Mouse (Mus musculus) hindbrain, embryonic 13.5 days (tissue): ENCODE measurements at regions not wholly inside any gene's neighbourhood (a gene's known extent, or its start where the extent isn't known, plus 50 kb on each side); places are given as distances from the start of the nearest gene placed in this dataset.

Experiments
- ATAC-seq: fragments of 200-750 bp; cut with Nextera tagmentation; 2 replicates; pipeline ENCODE4 v1.8.0; 2017; ENCODE audit warnings: moderate TSS enrichment; ENCODE audit not compliant: low FRiP score
- H3K27ac ChIP-seq: fragments of 300-500 bp; sonication (generic); 2 replicates; pipeline ENCODE4 v1.5.1; 2015; ENCODE audit warnings: inconsistent platforms, mild to moderate bottlenecking, moderate library complexity
- H3K27me3 ChIP-seq: fragments of 300-500 bp; sonication (generic); 2 replicates; pipeline ENCODE4 v1.6.1; 2015; ENCODE audit warnings: mild to moderate bottlenecking, inconsistent platforms
- H3K36me3 ChIP-seq: fragments of 300-500 bp; sonication (generic); 2 replicates; pipeline ENCODE4 v1.6.1; 2015; ENCODE audit warnings: mild to moderate bottlenecking, inconsistent platforms
- H3K4me1 ChIP-seq: fragments of 300-500 bp; sonication (generic); replicated peaks from 2 replicates; pipeline ENCODE4 v1.6.1; 2015; ENCODE audit warnings: inconsistent platforms
- H3K4me2 ChIP-seq: fragments of 300-500 bp; sonication (generic); 2 replicates; pipeline ENCODE4 v1.6.1; 2015; ENCODE audit warnings: inconsistent platforms, mild to moderate bottlenecking, moderate library complexity
- H3K4me3 ChIP-seq: fragments of 300-500 bp; sonication (generic); 2 replicates; pipeline ENCODE4 v1.5.1; 2015; ENCODE audit warnings: mild to moderate bottlenecking, inconsistent platforms
- H3K9ac ChIP-seq: fragments of 300-500 bp; sonication (generic); 2 replicates; pipeline ENCODE4 v1.6.1; 2015; ENCODE audit warnings: mild to moderate bottlenecking, inconsistent platforms
- H3K9me3 ChIP-seq: fragments of 300-500 bp; sonication (generic); 2 replicates; pipeline ENCODE4 v1.6.1; 2016; ENCODE audit warnings: inconsistent platforms
- WGBS: fragments of 180-500 bp; shearing (Covaris S2); methylation state at CpG from one replicate; pipeline ENCODE4 v1.1.7; 2015; 5-methylcytosine and 5-hydroxymethylcytosine counted together

DNA sequence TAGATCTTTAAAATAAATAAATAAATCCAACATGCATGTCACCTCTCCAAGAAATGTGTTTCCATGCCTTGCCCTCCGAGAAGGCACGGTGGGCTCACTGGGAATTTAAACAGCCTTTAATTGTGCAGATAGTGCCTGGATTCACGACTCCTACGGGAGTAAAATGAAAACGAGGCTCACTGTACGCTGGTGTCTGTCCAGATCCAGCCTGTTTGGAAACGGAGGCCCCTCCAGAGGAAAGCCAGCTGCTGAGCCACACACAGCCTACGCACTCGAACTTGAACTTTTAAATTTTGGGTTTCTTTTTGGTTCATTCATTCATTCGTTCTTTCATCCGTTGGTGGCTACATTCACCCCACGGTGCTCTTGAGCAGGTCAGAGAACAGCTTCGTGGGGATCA lies 175.1 kb upstream of the Dyrk2 start:
- Histone ChIP-seq H3K4me1 (no peaks in the 10 kb centered on the region), H3K36me3 (no peaks in the 10 kb centered on the region), H3K4me3 (no peak overlapping the region), H3K9me3 (no peaks in the 10 kb centered on the region), H3K9ac (no peak overlapping the region), H3K27ac (no peak overlapping the region), H3K27me3 (no peaks in the 10 kb centered on the region), H3K4me2 (no peak overlapping the region)
- no peak for ATAC-seq
- 89% methylated on average over 13 of the region's 13 CpGs for WGBS

DNA sequence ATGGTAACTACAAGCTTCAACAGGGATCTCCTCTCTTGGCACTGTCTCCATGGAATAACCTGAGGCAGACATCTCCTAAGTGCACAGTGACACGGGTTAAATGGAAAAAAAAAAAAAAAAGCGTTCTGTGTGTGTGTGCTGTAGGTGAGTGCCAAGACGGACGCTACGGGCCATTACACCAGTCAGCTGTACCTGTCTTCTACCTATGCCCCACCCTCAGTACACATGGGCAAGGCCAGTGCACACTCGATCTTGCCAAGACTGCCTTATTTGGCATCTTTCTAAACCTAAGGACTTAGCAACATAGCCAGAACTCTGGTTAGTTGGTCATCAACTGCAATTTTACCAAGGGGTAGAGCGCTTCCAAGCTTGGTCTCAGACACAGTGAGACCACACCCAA lies 173.1 kb upstream of the Dyrk2 start:
- no peak for ATAC-seq
- H3K9me3 ChIP-seq, result no peaks in the 10 kb centered on the region
- no peak overlapping the region for H3K27ac ChIP-seq
- no peak overlapping the region for H3K4me3 ChIP-seq
- no peak overlapping the region for H3K4me2 ChIP-seq
- H3K36me3 ChIP-seq, result no peaks in the 10 kb centered on the region
- H3K4me1 ChIP-seq, result no peaks in the 10 kb centered on the region
- WGBS, result 96% methylated on average over 7 of the region's 7 CpGs
- H3K9ac ChIP-seq, result no peak overlapping the region
- H3K27me3 ChIP-seq, result no peaks in the 10 kb centered on the region

DNA sequence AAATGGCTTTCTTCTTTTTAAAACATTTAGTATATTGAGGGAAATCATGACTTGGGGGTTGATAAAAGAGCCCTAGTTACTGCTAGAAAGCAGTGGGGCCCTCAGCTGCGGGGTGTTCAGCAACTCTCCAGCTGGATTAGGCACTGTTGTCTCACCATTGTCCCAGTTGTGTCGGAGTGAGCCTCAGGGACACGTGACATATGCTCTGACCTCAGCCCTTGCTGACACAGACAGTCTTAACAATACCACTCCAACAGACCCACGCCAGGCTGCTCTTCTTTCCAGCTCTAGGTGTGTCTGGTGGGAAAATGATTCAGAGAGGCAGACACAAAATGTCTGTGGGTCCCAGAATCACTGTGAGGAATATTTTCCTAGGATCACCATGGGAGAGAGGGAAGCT lies 170.2 kb upstream of the Dyrk2 start:
- Histone ChIP-seq H3K36me3 (no peaks in the 10 kb centered on the region), H3K9me3 (no peaks in the 10 kb centered on the region), H3K4me2 (no peak overlapping the region), H3K4me3 (no peak overlapping the region), H3K9ac (no peak overlapping the region), H3K27me3 (no peaks in the 10 kb centered on the region), H3K4me1 (no peaks in the 10 kb centered on the region), H3K27ac (no peak overlapping the region)
- WGBS, result 17% methylated on average over 4 of the region's 4 CpGs
- ATAC-seq, result no peak

DNA sequence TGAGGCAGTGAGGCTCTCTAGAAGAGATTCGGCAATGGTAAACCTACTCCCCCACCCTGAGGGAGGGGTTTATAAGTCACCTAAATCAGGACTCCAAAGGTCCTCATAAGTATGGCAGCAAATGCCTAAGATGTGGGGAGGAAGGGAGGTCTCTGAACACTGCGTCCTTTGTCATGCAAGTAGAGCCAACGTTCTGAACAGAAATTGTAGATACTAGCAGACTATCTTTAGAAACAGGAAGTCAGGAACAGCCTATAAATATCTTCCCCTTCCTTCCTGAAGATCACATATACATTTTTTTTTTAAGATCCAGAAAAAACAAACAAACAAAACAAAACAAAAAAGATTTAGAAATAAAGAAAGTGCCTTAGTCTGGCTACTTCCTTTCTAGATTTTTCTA lies 169.7 kb upstream of the Dyrk2 start:
- no peak overlapping the region for H3K4me2 ChIP-seq
- H3K4me3 ChIP-seq, result no peak overlapping the region
- no peaks in the 10 kb centered on the region for H3K4me1 ChIP-seq
- no peaks in the 10 kb centered on the region for H3K9me3 ChIP-seq
- H3K27me3 ChIP-seq, result no peaks in the 10 kb centered on the region
- 68% methylated on average over 3 of the region's 3 CpGs for WGBS
- H3K36me3 ChIP-seq, result no peaks in the 10 kb centered on the region
- H3K27ac ChIP-seq, result no peak overlapping the region
- no peak overlapping the region for H3K9ac ChIP-seq
- no peak for ATAC-seq

DNA sequence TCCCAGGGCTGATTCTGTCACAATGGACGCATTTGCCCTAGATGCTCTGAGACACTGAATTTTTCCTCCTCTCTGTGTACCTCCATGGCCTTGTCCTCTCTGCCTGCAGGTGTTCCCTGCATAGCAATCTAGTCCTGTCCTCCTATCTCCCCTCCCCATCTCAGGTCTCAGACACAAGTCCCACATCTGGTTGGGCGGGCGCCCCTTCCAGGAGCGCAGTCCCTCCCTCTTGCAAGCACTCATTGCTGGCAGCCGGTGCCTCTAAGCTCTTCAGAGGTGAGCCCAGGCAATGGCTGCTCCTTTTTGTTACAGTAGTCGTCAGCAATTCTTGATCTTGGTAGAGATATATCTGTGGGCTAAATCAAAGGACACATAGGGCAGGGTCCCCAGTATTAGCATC lies 169.0 kb upstream of the Dyrk2 start:
- no peak overlapping the region for H3K4me3 ChIP-seq
- no peaks in the 10 kb centered on the region for H3K4me1 ChIP-seq
- WGBS, result 88% methylated on average over 6 of the region's 6 CpGs
- no peaks in the 10 kb centered on the region for H3K27me3 ChIP-seq
- no peaks in the 10 kb centered on the region for H3K9me3 ChIP-seq
- ATAC-seq, result no peak
- H3K9ac ChIP-seq, result no peak overlapping the region
- H3K4me2 ChIP-seq, result no peak overlapping the region
- H3K36me3 ChIP-seq, result no peaks in the 10 kb centered on the region
- H3K27ac ChIP-seq, result no peak overlapping the region

DNA sequence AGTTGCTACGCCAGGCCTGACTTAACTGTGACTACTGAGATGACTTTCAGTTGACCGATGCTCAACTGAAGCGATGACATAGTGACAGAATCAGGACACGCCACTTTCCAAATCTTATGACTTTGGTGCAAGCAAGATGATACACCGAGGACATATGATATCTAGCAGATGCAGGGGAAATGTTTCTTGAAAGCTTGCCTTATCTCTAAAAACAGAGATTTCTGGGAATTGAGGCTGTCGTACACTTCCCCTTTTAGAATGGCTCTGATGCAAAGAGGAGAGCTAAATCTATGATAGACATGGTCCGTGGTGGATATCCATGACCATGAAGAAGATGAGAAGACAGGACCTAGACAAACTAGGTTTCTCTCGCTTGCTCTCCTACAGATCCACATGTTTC lies 167.8 kb upstream of the Dyrk2 start:
- H3K9ac ChIP-seq, result no peak overlapping the region
- WGBS, result 96% methylated on average over 8 of the region's 8 CpGs
- H3K36me3 ChIP-seq, result no peaks in the 10 kb centered on the region
- H3K4me2 ChIP-seq, result no peak overlapping the region
- H3K27me3 ChIP-seq, result no peaks in the 10 kb centered on the region
- H3K9me3 ChIP-seq, result no peaks in the 10 kb centered on the region
- H3K27ac ChIP-seq, result no peak overlapping the region
- no peak overlapping the region for H3K4me3 ChIP-seq
- no peaks in the 10 kb centered on the region for H3K4me1 ChIP-seq
- no peak for ATAC-seq

DNA sequence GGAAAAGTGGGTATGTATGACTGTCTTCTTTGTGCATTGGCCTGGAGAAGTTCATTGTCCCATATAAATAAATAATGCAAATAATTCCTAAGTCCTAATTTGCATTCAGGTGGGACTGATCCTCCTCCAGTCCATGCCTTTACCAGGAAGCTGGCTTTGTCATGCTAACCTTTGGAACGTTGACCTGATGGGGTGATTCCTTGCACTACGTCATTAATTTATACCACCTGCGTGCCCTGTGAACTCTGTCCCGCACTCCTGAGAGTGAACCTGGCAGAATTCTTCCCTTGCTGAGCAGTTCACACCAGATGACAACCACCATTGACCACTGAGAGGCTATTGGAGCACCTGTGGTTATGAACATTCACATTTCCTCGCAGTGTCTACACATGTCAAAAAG lies 165.9 kb upstream of the Dyrk2 start:
- Histone ChIP-seq H3K27me3 (no peaks in the 10 kb centered on the region), H3K27ac (no peak overlapping the region), H3K36me3 (no peaks in the 10 kb centered on the region), H3K4me3 (no peak overlapping the region), H3K9ac (no peak overlapping the region), H3K9me3 (no peaks in the 10 kb centered on the region), H3K4me1 (no peaks in the 10 kb centered on the region), H3K4me2 (no peak overlapping the region)
- no peak for ATAC-seq
- 90% methylated on average over 5 of the region's 5 CpGs for WGBS

DNA sequence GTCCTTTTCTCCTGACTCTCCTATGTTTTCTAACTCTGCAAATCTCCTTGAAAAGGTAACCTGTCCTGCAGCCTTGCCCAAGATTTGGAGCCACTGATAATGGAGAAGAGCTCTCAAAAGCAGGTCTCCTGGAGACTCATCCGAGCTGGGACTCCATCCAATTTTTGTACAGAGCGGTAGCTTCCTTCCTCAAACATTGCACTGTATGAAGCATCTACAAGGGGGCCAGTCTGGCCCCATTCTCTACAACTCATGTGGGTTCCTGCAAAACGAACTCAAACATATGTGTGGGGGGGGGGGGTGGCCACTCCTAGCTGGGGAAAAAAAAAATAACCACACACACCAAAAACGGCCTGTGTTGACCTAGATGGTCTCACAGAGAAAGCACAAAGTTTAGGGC lies 164.4 kb upstream of the Dyrk2 start:
- H3K27ac ChIP-seq, result no peak overlapping the region
- no peak overlapping the region for H3K4me2 ChIP-seq
- H3K27me3 ChIP-seq, result no peaks in the 10 kb centered on the region
- H3K36me3 ChIP-seq, result no peaks in the 10 kb centered on the region
- ATAC-seq, result no peak
- H3K4me1 ChIP-seq, result no peaks in the 10 kb centered on the region
- no peaks in the 10 kb centered on the region for H3K9me3 ChIP-seq
- 86% methylated on average over 4 of the region's 4 CpGs for WGBS
- H3K9ac ChIP-seq, result no peak overlapping the region
- H3K4me3 ChIP-seq, result no peak overlapping the region

DNA sequence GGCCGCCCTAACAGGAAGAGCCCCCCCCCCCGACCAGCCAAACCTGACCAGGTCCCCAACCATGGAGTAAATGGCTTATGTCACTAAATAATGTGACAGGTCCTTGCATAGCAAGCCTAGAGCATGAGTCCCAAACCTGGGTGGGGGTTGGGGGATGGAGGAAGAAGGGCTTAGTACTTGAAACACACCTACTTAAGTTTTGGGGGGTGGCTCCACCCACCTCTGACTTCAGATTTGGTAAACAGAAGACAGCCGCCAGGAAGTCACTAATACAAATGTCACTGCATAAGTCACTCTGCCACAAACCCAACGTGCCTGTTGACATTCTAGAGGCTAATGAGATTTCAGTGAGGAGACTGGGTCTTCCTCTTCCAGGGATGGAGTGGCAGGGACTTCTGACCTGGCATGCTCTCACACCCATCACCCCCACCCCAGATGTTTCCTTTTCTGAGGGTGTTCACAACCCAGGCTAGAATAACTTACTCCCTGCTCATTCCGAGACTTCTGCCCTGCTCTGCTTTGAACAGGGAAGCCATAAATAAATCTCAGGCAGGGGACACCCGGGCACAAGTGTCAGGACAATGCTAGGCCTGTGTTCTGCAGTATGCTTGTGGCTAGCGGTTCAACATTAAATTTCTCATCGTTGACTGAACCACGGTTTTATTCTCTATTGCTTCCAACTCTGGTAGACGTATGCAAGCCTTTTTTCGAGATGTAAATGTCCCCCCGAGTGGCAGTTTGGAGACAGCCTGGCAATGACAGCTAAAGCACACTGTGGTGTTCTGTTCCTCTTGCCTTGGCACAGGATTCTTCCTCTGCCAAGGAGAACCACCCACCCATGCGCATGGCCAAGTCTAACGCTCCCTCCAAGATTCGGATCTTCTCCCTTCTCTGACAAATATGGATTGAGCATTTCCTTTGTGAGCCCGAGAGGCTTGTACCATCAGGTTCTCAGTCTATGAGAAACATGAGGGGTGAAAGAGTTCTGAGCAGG lies 161.6 kb upstream of the Dyrk2 start:
- H3K36me3 ChIP-seq, result no peaks in the 10 kb centered on the region
- H3K27me3 ChIP-seq, result no peaks in the 10 kb centered on the region
- H3K9me3 ChIP-seq, result no peaks in the 10 kb centered on the region
- H3K9ac ChIP-seq, result no peak overlapping the region
- H3K27ac ChIP-seq, result no peak overlapping the region
- H3K4me2 ChIP-seq, result no peak overlapping the region
- H3K4me3 ChIP-seq, result no peak overlapping the region
- no peak for ATAC-seq
- 85% methylated on average over 16 of the region's 16 CpGs for WGBS
- 0 out of 2 replicates have a peak, but pooled peaks cover 4% of the 10 kb centered on the region for H3K4me1 ChIP-seq

DNA sequence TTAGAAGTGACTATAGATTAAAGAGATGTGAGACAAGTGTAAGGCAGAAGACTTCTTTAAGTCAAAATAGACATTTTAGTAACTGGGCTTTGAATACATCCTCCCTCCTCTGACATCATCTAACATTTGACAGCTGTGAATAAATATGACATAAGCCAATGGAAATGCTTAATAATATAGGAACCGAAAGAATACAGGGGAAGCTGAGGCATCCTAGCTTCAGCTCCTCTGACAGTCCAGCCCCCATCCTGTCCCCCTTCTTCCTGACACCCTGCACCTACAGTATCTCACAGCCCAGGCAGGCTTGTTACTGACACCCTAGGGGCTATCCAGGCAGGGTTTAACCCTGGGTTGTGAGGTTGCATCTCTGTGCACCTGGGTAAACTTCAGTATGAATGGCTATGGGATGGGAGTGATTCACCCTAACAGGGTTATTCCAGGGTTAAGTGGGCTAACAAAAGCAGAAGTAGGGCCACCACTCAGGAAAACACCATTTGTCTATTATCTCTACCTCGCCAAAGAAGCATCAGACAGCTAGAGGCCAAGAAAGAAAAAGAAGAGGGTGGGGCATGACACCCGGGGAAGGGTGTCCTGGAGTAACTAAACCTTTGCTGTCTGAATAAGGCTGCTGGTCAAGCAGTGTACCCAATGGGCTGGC lies 158.6 kb upstream of the Dyrk2 start:
- H3K4me3 ChIP-seq, result no peak overlapping the region
- 0 out of 2 replicates have a peak, but pooled peaks cover 8% of the 10 kb centered on the region for H3K4me1 ChIP-seq
- no peak for ATAC-seq
- no peaks in the 10 kb centered on the region for H3K36me3 ChIP-seq
- H3K9me3 ChIP-seq, result no peaks in the 10 kb centered on the region
- H3K9ac ChIP-seq, result no peak overlapping the region
- H3K27me3 ChIP-seq, result no peaks in the 10 kb centered on the region
- 62% methylated on average over 3 of the region's 3 CpGs for WGBS
- no peak overlapping the region for H3K4me2 ChIP-seq
- H3K27ac ChIP-seq, result no peak overlapping the region

DNA sequence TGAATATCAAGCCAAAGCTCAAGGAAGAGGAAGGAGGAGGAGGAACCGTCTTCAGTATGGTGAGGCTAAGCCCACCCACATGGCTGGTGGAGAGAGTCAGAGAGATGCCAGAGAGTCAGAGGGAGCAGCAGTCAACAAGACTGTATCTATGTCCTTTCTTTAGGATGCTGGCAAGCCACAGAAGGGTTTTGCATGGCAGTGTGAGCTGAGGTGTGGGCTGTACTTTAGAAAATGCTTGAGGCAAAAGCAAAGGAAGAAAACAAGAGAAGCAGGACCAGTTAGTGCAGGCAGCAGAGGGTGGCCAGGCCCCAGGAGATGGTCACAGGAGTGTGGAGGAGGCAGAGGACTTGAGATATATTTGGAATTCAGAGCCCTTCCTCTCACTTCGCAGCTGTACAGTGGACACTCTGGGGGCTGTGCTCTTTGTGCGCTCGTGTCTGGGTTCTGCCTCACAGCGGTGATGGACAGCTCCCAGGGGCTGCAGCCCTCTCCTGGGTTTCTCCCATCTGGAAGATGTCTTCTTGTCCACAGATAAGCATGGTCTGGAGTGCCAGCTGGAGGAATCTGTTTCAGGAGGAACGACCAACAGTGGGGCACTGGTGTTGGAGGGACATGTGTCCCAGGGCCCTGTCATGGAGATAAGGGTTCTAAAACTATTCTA lies 157.4 kb upstream of the Dyrk2 start:
- WGBS, result 56% methylated on average over 6 of the region's 6 CpGs
- Histone ChIP-seq H3K4me2 (no peak overlapping the region), H3K36me3 (no peaks in the 10 kb centered on the region), H3K9me3 (no peaks in the 10 kb centered on the region), H3K9ac (no peak overlapping the region), H3K4me1 (0 out of 2 replicates have a peak, but pooled peaks cover 8% of the 10 kb centered on the region), H3K27ac (no peak overlapping the region), H3K4me3 (no peak overlapping the region), H3K27me3 (no peaks in the 10 kb centered on the region)
- no peak for ATAC-seq

DNA sequence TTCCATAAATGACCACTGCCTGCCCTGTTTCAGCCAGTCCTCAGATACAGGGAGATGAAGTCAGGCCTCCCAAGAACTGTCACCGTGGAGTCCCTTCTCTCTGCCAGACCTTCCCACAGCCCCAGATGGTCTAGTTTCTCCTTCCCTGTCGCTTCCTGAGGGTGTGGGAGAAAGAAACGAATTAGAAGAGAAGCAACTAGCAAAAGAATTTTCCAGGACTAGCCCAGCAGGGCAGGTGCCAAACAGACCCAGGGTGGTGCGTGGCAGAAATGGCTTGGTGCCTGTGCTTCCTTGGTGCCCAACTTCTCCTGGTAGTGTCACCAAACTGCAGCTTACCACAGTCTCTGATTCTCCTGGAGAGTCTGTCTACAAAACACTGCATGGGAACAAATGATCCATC lies 156.3 kb upstream of the Dyrk2 start:
- no peak for ATAC-seq
- Histone ChIP-seq H3K4me3 (no peak overlapping the region), H3K27me3 (no peaks in the 10 kb centered on the region), H3K9me3 (0 out of 2 replicates have a peak, but pooled peaks cover 2% of the 10 kb centered on the region), H3K9ac (no peak overlapping the region), H3K27ac (no peak overlapping the region), H3K4me2 (no peak overlapping the region), H3K4me1 (0 out of 2 replicates have a peak, but pooled peaks cover 8% of the 10 kb centered on the region), H3K36me3 (no peaks in the 10 kb centered on the region)
- WGBS, result 79% methylated on average over 4 of the region's 4 CpGs
